Mouse (Mus musculus) hematopoietic stem cell, adult 5-6 weeks (primary cell): ENCODE results near the gene Smim22. TPM values are rescaled to one million over a fixed set of nuclear protein-coding genes. Genes with fewer than 3 reads are reported as not detected.

Experiments
- ATAC-seq, 2 experiments: fragments of 125-278 bp in 1 of 2; replicated peaks in 1 of 2; 2 replicates each; pipeline ENCODE4 v1.8.0; 2016 to 2017; ENCODE audit warnings: inconsistent platforms in 2 of 2, mild to moderate bottlenecking in 2 of 2, moderate number of reproducible peaks in 2 of 2, low read depth in 1 of 2, moderate TSS enrichment in 1 of 2; ENCODE audit not compliant: low FRiP score in 2 of 2, poor library complexity in 2 of 2, severe bottlenecking in 2 of 2, insufficient read depth in 1 of 2, low TSS enrichment in 1 of 2
- total RNA-seq: library from RNA; stranded (forward); fragments of 172-1452, 232-1000 nt; gene quantifications from 2 replicates; pipeline ENCODE4 v1.2.3, GENCODE M21; 2017

Gene Smim22
- total RNA-seq, 1 experiment from 2014 or later = not detected

- ATAC-seq = no peak
Measured at GRCm38 (mm10) chr16:4997553-4997952, 9.5 kb upstream of the Smim22 start, which contains the start of gene Sept12. TSS of gene Sept12 (minus strand) at chr16:4997852.

GRCm38 (mm10) chr16:4998984-4999383 is 8.1 kb upstream of the Smim22 start:
- ATAC-seq = no peak

- ATAC-seq = no peak
Measured at GRCm38 (mm10) chr16:5000611-5001010, 6.5 kb upstream of the Smim22 start.

GRCm38 (mm10) chr16:5007492-5007891 is 404 bp downstream of the Smim22 start:
- no peak for ATAC-seq

GRCm38 (mm10) chr16:5008076-5008475 is 988 bp downstream of the Smim22 start:
- no peak for ATAC-seq

- ATAC-seq = no peak
Measured at GRCm38 (mm10) chr16:5010371-5010935, 3.4 kb downstream of the Smim22 start.

- peak in 1 of 2 experiments; percentile 3; a peak in 1 of 4 replicates for ATAC-seq
Measured at GRCm38 (mm10) chr16:5011285-5011684, 4.2 kb downstream of the Smim22 start.

- peak in 1 of 2 experiments; percentile 7; a peak in 1 of 4 replicates for ATAC-seq
Measured at GRCm38 (mm10) chr16:5012036-5013005, 5.2 kb downstream of the Smim22 start.

GRCm38 (mm10) chr16:5013054-5013838 is 6.2 kb downstream of the Smim22 start, which contains the start of gene Rogdi:
TSS of gene Rogdi (minus strand) at chr16:5013553.
- ATAC-seq = peak; percentile 92 to 96

- no peak for ATAC-seq
Measured at GRCm38 (mm10) chr16:5014578-5014977, 7.5 kb downstream of the Smim22 start.

- ATAC-seq = no peak
Measured at GRCm38 (mm10) chr16:5024021-5024420, 16.9 kb downstream of the Smim22 start.

- peak; percentile 37 to 83; a peak in 3 of 4 replicates for ATAC-seq
Measured at GRCm38 (mm10) chr16:5029847-5030246, 22.8 kb downstream of the Smim22 start.

- no peak for ATAC-seq
Measured at GRCm38 (mm10) chr16:5035591-5035990, 28.5 kb downstream of the Smim22 start.

GRCm38 (mm10) chr16:5036649-5037234 is 29.7 kb downstream of the Smim22 start:
- ATAC-seq = no peak

- ATAC-seq = no peak
Measured at GRCm38 (mm10) chr16:5045322-5045721, 38.2 kb downstream of the Smim22 start.

GRCm38 (mm10) chr16:5049182-5049773 is 42.2 kb downstream of the Smim22 start:
- ATAC-seq = peak; percentile 20 to 34; a peak in 3 of 4 replicates

GRCm38 (mm10) chr16:5049774-5050234 is 42.7 kb downstream of the Smim22 start, which contains the start of the genes Glyr1 and Ubn1:
TSS of gene Glyr1 (minus strand) at chr16:5049863.
TSS of gene Ubn1 (plus strand) at chr16:5050057.
- peak; percentile 92 to 95 for ATAC-seq
